Mouse (Mus musculus) left cerebral cortex, postnatal 14 days (tissue): ENCODE measurements at regions not wholly inside any gene's neighbourhood (a gene's known extent, or its start where the extent isn't known, plus 50 kb on each side); places are given as distances from the start of the nearest gene placed in this dataset.

Experiments used
- DNase-seq, 2 experiments: peaks; one replicate each; pipeline ENCODE4 v3.0.0; 2021 to 2022; ENCODE audit warnings: low spot score in 2 of 2, mixed read lengths in 1 of 2
- intact Hi-C: fragments of 180-260 bp; cut with DNase I; formaldehyde crosslinking; loops from one replicate; pipeline ENCODE4 v1.15.1; 2025

GRCm38 (mm10) chr3:72825618-72826017 is 142.0 kb downstream of the Sis start:
- no peak for DNase-seq
- intact Hi-C loops = no loop called here

- DNase-seq = no peak
- intact Hi-C loops = no loop called here
These were observed 144.5 kb downstream of the Sis start for GRCm38 (mm10) chr3:72823148-72823547.

GRCm38 (mm10) chr3:72790611-72791010 is 177.1 kb downstream of the Sis start:
- DNase-seq = peak; percentile 3 to 28
- intact Hi-C loops = no loop called here
